Mouse (Mus musculus): ENCODE measurements around the gene Hist1h4d. TPM values are rescaled to one million over a fixed set of nuclear protein-coding genes. Genes with fewer than 3 reads are reported as not detected.
A peak's percentile ranks its signal among the peaks of the same experiment; 100 is the strongest.
"Not testable (repeated sequence)": the region's sequence is repeated elsewhere in the genome, so short reads cannot be mapped to it uniquely, and the experiment has no call there.

Hist1h4d gene
- polyA plus RNA-seq, 1 experiment from 2014 or later, result 35.3 TPM

GRCm38 (mm10) chr13:23543965-23544786 lies 37.2 kb upstream of the Hist1h4d start, which contains the start of gene Hist1h3f:
Gene Hist1h3f (plus strand): TSS chr13:23544052.
- ATAC-seq, result peak; percentile 91
- peak within 1 kb of the TSS; percentile 40 for H3K9ac ChIP-seq (ENCODE audit: low read depth, low read length)
- no peaks in the 10 kb centered on the region for H3K36me3 ChIP-seq (ENCODE audit: control insufficient read depth, insufficient read depth)
- peak within 1 kb of the TSS; percentile 36 for H3K4me3 ChIP-seq (ENCODE audit: low read depth, low read length)
- no peaks in the 10 kb centered on the region; the same call in 1 of the 2 replicates for H3K4me1 ChIP-seq (replicated peaks; ENCODE audit: control insufficient read depth, insufficient read depth, low read length)
- peak within 1 kb of the TSS; percentile 73 for H3K27ac ChIP-seq (ENCODE audit: low read depth, low read length)
- TF ChIP-seq CTCF (IDR thresholded peaks at IDR 0.05; ENCODE audit: low read depth), result no peak
- no peaks in the 10 kb centered on the region for H3K9me3 ChIP-seq (ENCODE audit: control insufficient read depth)
- no peaks in the 10 kb centered on the region for H3K27me3 ChIP-seq (replicated peaks; ENCODE audit: control insufficient read depth, insufficient read depth, low read length)
- WGBS, result 1% methylated on average over 22 of the region's 45 CpGs
- H3K4me2 ChIP-seq (replicated peaks; ENCODE audit: low read depth), result peak within 1 kb of the TSS; percentile 78

- not testable (repeated sequence) for H3K27me3 ChIP-seq (replicated peaks; ENCODE audit: control insufficient read depth, insufficient read depth, low read length); H3K9me3 ChIP-seq (ENCODE audit: control insufficient read depth); H3K36me3 ChIP-seq (ENCODE audit: control insufficient read depth, insufficient read depth); ATAC-seq; H3K27ac ChIP-seq (ENCODE audit: low read depth, low read length); H3K4me1 ChIP-seq (replicated peaks; ENCODE audit: control insufficient read depth, insufficient read depth, low read length); H3K9ac ChIP-seq (ENCODE audit: low read depth, low read length)
- WGBS, result under 1% methylated on average over 11 of the region's 14 CpGs
- Histone ChIP-seq H3K4me3 (ENCODE audit: low read depth, low read length) (peak overlapping the region; percentile 36), H3K4me2 (replicated peaks; ENCODE audit: low read depth) (peak overlapping the region; percentile 78)
Measured at GRCm38 (mm10) chr13:23544787-23545120, 36.6 kb upstream of the Hist1h4d start.

- TF ChIP-seq CTCF (IDR thresholded peaks at IDR 0.05; ENCODE audit: low read depth), result no peak
- 71% methylated on average over 5 of the region's 5 CpGs for WGBS
- no peak overlapping the region for H3K9ac ChIP-seq (ENCODE audit: low read depth, low read length)
- no peak overlapping the region for H3K27ac ChIP-seq (ENCODE audit: low read depth, low read length)
- ATAC-seq, result no peak
- no peaks in the 10 kb centered on the region; the same call in 1 of the 2 replicates for H3K4me1 ChIP-seq (replicated peaks; ENCODE audit: control insufficient read depth, insufficient read depth, low read length)
- H3K4me3 ChIP-seq (ENCODE audit: low read depth, low read length), result no peak overlapping the region
- no peaks in the 10 kb centered on the region for H3K27me3 ChIP-seq (replicated peaks; ENCODE audit: control insufficient read depth, insufficient read depth, low read length)
- no peaks in the 10 kb centered on the region for H3K36me3 ChIP-seq (ENCODE audit: control insufficient read depth, insufficient read depth)
- H3K9me3 ChIP-seq (ENCODE audit: control insufficient read depth), result no peaks in the 10 kb centered on the region
- H3K4me2 ChIP-seq (replicated peaks; ENCODE audit: low read depth), result no peak overlapping the region
Measured at GRCm38 (mm10) chr13:23546694-23547093, 34.7 kb upstream of the Hist1h4d start.

DNA sequence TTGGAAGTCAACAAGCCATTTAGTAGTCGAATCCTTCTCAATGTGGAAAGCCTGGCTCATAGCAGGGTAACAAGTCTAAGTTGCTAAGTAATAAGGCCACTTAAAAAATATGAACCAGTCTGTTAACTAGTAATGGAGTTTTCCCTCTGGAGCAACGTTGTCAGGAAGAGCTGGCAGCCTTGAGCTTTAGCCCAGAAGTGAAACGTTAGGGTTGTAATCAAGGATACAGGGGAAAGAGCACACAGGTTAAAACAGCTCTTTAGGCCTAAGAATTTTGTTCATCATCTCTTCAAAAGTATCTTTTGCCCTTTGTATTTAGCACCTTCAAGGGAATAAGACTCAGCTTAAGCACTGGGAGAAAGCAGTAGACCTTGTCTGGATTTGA lies 30.6 kb upstream of the Hist1h4d start:
- Histone ChIP-seq H3K27me3 (replicated peaks; ENCODE audit: control insufficient read depth, insufficient read depth, low read length) (no peaks in the 10 kb centered on the region), H3K36me3 (ENCODE audit: control insufficient read depth, insufficient read depth) (no peaks in the 10 kb centered on the region), H3K9ac (ENCODE audit: low read depth, low read length) (peak overlapping the region; percentile 12; the same call in 1 of the 2 replicates), H3K27ac (ENCODE audit: low read depth, low read length) (peak overlapping the region; percentile 76), H3K4me2 (replicated peaks; ENCODE audit: low read depth) (peak overlapping the region; percentile 64), H3K4me1 (replicated peaks; ENCODE audit: control insufficient read depth, insufficient read depth, low read length) (no peaks in the 10 kb centered on the region), H3K9me3 (ENCODE audit: control insufficient read depth) (no peaks in the 10 kb centered on the region), H3K4me3 (ENCODE audit: low read depth, low read length) (peak overlapping the region; percentile 38)
- no peak for ATAC-seq
- 3% methylated on average over 3 of the region's 3 CpGs for WGBS
- TF ChIP-seq CTCF (IDR thresholded peaks at IDR 0.05; ENCODE audit: low read depth), result no peak

DNA sequence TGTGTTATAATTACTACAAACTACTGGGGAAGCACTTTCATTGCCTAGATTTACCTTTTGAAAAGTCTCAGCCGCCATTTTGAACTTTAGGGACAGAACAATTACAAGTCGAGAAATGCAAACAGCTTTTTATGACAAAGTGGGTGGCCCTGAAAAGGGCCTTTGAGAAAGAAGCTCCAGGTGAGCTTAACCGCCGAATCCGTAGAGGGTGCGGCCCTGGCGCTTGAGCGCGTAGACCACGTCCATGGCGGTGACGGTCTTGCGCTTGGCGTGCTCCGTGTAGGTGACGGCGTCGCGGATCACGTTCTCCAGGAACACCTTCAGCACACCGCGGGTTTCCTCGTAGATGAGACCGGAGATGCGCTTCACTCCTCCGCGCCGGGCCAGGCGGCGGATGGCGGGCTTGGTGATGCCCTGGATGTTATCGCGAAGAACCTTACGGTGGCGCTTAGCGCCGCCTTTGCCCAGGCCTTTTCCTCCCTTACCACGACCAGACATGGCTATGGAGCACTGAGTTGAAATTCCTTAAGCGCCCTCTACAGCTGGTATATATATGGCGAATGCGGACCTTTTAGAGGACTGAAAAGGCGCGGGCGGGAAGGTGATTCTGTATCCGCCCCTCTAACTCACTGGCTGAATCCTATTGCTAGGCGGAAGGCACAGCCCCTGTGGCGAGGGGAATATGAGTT lies 30.1 kb upstream of the Hist1h4d start, which contains the start of gene Hist1h4f:
TSS of gene Hist1h4f (minus strand) at position 503 of the 689 bp plus-strand sequence.
- H3K4me2 ChIP-seq (replicated peaks; ENCODE audit: low read depth), result peak within 1 kb of the TSS; percentile 64
- peak within 1 kb of the TSS; percentile 38 for H3K4me3 ChIP-seq (ENCODE audit: low read depth, low read length)
- H3K4me1 ChIP-seq (replicated peaks; ENCODE audit: control insufficient read depth, insufficient read depth, low read length); H3K9me3 ChIP-seq (ENCODE audit: control insufficient read depth); H3K36me3 ChIP-seq (ENCODE audit: control insufficient read depth, insufficient read depth); H3K27me3 ChIP-seq (replicated peaks; ENCODE audit: control insufficient read depth, insufficient read depth, low read length): not testable (repeated sequence)
- H3K9ac ChIP-seq (ENCODE audit: low read depth, low read length), result peak within 1 kb of the TSS; percentile 12; the same call in 1 of the 2 replicates
- H3K27ac ChIP-seq (ENCODE audit: low read depth, low read length), result peak within 1 kb of the TSS; percentile 76
- TF ChIP-seq CTCF (IDR thresholded peaks at IDR 0.05; ENCODE audit: low read depth), result peak; percentile 72
- WGBS, result under 1% methylated on average over 47 of the region's 47 CpGs
- peak; percentile 69 for ATAC-seq
